Mouse (Mus musculus) adrenal gland, adult (tissue): Measurements from ENCODE around the gene Timp1.

Experiments used
- DNase-seq, 2 experiments: peaks; one replicate each; pipeline ENCODE4 v3.0.0; 2022 to 2023; ENCODE audit warnings: low spot score in 1 of 2; ENCODE audit not compliant: inconsistent age in 2 of 2

Gene Timp1

DNA sequence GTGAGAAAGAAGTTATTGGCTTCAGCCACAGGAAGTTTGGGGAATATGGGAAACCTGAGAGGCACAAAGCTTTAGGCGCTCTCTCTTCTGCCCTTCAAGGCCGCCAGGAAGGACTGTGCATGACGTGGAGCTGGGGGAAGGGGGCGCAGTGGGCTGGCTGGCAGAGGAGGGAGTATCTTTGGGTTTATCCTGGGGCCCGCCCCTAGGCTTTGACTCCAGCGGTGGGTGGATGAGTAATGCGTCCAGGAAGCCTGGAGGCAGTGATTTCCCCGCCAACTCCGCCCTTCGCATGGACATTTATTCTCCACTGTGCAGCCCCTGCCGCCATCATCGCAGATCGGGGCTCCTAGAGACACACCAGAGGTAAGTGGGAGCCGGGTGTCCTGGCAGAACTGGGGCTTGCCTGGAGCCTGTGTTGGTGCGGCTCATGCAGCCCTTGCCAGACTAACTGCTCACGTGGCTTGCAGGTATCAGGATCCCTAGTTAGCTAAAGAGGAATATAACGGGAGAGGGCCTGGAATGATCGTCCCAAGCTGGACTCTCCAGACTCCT, at the start of gene Timp1:
Gene Timp1 (plus strand): TSS at position 205 of the 552 bp plus-strand sequence.
- peak; percentile 84 to 88 for DNase-seq

DNA sequence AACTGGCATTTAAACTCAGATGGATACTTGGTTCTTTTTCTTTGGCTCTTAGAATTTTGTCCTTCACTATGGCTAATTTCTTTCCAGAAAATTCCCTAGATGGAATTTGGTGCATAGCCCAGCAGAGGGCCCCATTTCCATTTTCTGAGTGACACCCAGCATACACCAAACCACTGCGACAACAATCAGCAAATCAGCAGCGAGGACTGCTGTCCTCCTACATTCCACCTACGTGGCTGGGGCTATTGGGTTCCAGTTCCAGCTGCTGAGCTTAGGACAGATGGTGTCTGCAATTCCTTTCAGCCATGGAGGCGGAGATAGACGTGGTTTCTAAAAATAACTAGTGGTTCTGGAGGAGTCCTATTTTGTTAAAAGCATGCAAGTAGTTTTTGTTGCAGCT, 41.0 kb upstream of the Timp1 start:
- DNase-seq = peak; percentile 57 to 83

DNA sequence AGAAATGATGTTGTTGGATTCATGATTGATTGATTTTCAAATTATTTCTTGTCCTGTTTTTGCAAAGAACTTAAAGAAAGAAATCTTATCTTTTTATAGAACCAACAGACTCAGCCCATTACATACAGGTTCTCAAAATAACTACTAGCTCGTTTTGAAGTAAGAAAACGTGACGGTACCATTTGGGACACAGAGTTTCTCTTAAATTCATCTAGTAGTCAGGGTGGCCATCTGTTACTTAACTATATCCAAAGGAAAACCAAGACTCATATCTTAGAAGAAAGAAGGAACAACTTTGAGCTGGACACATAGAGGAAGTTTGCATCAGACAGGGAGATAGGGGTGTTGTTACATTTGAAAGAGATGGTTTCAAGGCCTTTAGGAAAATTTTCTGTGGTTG, 22.7 kb upstream of the Timp1 start:
- no peak for DNase-seq

DNA sequence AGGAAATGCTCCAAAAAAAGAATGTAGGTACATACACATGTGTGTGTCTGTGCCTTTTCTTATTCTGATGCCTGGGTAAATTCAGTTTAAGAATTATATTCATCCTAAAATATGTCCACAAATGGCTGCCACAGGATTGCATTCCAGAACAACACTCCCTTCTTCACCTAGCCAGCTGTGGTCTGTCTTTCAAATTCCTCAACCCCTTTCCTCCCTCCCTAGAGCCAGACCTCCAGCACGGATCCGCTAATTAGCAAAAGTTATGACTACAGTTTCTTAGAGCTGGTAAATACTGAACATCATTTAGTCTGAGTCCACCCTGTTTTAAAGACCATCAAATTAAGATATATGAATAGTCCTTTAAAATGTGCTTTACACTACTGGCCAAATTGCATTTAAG, 22.1 kb upstream of the Timp1 start:
- DNase-seq = no peak

DNA sequence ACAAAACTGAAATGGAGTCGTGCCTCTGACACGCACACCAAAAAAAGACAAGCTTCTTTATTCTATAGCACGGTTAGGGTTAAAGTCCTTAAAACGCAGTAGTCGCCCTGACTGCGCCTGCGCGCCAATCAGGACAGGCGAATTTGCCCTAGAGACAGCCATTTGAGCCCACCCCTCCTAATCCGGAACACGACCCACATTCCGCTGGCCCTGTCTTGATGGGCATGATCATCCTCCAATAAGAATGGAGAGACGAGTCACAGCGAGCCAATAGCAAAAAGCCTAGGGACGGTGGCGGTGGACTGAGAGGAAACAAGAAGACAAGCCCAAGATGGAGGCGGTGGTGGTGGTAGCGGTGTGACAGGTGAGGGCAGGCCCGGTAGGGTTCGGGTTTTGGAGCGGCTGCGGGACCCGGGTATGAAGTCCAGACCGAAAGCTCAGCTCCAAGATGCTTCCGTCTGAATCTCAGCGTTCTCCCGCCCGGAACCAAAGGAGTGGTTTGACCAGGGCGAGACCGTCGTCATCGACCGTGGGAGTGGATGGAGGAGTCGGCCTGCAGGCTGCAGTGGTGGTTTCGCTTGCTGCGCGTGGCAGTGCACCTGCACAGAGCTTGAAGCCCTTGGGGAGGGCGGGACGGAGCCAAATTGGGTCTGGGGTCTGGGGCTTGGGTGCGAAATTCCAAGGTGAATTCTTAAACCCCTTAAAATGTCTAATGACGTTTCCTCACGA, 21.5 kb upstream of the Timp1 start:
- peak; percentile 92 to 97 for DNase-seq

DNA sequence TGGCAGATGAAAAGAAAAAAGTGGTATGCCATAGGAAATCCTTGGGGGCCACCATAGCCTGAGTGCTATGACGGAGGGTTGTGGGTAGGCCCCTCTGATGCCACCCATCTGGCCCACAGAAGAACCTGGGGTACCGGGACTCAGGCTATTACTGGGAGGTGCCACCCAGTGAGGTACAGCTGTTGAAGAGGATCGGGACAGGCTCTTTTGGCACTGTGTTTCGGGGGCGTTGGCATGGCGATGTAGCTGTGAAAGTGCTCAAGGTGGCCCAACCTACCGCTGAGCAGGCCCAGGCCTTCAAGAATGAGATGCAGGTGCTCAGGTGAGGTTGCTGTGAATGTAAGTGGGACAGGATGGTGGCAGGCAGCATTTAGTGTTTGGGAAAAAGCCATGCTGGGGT, 16.2 kb upstream of the Timp1 start:
- no peak for DNase-seq

DNA sequence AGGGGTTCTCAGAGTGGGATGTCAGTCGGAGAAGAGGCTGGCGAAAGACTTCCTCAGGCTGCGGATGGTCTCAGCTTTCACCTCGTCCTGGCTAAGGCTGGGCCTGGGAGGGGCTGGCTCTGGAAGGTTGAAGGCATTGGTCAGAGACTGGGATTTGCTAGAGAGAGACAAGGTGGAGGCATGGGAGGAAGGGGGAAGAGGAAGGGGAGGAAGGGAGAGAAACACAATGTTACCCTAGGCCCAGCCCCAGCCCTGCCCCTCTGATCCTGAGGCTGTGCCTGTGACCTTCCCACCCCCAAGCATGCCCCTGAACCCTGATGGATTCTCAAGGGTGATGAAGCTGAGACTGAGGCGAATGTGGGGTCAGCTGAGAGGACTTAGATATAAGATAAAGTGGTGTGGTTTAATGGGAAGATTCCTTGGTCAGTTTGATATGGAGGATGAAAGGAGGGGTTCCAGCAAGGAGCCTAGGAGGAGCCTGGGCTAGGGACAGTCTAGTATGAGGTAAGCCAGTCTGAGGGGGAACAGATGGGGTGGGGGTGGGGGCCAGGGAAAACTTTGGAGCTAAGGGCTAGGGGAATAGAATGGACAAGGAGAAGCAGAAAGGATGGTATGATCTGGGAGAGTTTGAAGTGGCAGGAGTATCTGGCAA, 8.4 kb upstream of the Timp1 start:
- no peak for DNase-seq

DNA sequence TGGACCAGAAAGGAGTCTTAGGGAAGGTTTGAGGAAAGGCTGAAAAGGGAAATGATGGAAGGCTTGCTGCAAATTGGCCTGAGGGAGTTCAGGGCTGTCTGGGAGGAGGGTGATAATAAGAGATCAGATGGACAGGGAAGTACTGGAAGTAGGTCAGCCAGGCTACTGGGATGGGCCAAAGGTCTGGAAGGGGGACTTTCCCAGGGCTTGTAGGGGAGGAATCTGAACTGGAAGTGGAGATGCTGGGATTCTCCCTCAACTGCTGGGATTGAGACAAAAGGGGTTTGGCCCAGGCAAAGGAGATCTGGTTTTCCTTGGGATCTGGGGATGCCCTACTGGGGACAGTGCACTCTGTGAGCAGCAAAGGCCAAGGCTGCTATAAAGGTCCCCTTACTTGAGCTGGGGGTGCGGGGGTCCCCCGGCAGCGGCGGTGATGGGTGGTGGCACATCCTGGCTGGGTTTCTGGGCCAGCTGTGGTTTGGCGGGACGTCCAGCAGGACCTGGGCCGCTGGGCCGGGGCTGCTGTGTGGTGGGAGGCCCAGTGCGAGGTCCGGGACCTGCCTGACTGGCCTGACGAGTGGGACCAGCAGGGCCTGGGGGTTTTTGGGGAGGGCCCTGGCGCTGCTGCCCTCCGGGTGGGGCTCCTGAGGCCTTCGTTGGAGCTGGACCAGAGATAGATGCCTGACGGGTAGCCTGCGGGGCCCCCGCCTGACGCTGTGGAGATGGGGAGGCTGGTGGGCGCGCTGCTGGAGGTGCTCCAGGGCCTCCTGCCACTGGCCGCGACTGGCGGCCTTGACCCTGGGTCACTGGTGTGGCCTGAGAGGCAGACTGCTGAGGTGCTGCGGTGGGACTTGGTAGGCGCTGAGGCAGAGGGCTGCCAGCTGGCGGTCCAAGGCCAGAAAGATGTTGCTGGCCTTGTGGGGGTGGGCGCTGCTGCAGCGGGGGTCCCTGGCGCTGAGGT, 7.6 kb upstream of the Timp1 start:
- peak; percentile 40 to 64 for DNase-seq

DNA sequence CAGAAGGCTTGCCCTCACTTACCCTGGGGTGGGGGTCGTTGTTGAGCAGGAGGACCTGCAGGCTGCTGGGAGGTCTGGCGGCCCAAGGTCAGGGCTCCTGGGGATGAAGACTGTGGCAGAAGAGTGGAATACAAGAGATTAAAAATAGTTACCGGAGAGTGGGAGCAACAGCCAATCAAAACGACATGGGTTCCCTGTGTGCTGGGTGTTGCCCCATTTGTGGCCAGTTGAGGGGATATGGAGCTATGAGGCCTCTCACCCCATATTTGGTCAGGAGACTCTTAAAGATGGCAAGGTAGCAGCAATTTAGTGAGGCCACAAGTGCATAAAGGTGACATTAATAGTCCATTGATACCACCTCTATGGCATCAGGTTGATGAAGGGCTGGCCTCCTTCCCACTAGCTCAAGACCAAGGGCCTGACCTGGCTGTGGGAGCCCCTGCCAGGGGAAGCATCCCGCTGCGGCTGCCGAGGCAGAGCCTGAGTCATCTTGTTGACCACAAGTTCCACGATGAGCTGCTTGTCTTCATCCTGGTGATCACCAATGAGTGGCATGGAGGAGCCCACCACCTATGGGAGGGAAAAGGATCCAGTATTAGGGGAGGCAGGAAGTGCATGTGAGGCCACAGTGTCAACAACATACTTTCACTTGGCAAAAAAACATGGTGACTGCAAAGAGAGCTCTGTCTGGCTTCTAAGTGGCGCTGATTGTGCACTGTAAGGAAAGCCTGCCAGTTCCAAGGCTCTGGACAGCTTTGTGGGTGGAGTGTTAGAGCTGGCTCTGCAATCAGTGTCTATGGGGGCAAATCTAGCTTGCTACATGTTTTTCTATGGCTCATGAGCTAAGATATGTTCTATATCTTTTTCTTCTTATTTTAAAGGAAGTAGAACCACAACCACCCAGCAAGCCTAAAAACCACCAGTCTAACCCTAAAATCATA, 6.5 kb upstream of the Timp1 start:
- DNase-seq = peak in 1 of 2 experiments; percentile 56

DNA sequence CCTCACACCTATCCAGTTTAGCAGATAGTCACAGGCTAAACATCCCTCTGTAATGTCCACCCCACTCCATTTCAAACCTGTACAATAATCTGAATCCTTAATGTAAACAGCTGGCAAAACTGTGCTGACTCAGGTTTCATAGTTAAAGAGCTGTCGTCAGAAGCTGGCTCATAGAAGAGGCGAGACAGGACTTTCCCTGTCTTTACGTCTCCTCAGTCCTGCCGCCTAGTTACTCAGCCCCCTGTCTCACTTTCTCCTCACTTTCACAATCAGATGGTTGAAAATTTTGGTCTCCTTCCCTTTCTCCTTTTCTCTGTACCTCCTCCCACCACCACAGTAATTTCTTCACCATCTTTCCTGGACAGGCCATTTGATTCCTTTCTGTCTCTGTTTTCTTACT, 1.9 kb upstream of the Timp1 start:
- no peak for DNase-seq

DNA sequence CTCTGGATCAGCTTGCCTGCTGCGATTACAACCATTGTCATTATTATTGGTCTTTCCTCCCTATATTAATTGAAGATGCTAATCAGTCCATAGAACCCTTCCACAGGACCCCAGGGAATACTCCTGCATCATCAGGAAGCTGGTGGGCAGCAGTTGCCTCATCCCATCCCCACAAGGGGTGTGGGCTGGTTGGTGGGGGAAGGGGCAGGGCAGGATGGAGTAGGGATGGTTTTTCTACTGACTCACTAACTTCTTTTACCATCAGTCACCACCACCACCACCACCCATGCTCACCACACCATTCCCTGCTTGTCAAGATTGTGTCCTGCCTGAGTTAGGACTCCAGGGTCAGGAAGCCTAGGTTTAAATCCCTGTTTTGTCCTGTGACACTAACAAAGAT, 763 bp upstream of the Timp1 start:
- no peak for DNase-seq

DNA sequence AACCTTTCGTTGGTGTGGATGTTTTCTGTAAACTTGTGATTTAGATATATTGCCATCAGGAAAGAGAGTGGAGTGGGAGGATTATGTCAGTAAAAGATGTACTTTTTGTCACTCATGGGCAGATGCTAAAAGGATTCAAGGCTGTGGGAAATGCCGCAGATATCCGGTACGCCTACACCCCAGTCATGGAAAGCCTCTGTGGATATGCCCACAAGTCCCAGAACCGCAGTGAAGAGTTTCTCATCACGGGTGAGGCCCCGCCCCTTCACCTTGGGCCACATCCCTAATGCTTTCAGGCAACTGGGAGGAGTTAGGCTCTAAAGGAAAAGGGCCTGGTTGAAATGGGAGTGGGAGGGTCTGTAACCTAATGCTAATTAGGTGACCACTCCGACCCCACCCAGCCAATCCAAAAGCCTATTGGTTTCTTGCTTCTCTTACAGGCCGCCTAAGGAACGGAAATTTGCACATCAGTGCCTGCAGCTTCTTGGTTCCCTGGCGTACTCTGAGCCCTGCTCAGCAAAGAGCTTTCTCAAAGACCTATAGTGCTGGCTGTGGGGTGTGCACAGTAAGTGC, 3.0 kb downstream of the Timp1 start:
- DNase-seq = no peak

DNA sequence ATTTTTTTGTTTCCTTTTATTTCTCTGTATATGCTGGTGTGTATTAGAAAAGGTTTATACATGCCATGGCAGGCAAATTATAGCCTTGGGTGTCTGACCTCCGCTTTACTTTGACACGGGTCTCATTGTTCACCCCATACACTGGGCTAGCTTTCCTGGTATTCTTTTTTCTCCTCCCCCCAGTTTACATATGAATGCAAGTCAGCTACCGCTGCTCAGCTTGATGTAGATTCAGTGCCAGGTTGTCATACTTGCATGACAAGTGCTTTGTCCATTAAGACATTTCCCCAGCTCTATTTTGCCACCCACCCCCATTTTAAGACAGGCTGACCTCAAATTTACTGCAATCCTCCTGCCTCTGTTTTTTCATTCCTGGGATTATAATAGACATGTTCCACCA, 5.3 kb downstream of the Timp1 start:
- DNase-seq = no peak

DNA sequence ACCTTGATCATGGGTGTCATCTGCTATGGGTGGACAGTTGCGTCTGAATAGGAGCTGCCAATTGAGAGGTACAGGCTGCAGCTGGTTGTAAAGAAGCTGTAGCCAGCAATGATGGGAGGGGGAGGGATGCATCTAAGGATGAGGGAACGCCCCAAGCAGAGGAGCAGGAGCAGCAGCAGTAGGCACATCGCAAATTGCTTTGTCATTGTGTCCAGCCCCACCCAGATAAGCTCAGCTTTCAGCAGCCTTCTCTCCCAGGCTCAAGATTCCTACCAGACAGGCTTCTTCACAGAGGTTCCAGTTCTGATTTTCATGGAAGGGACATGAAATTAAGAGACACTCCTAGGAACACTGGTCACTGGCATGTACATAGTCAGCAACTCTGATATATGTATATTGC, 40.1 kb downstream of the Timp1 start:
- peak in 1 of 2 experiments; percentile 15 for DNase-seq

DNA sequence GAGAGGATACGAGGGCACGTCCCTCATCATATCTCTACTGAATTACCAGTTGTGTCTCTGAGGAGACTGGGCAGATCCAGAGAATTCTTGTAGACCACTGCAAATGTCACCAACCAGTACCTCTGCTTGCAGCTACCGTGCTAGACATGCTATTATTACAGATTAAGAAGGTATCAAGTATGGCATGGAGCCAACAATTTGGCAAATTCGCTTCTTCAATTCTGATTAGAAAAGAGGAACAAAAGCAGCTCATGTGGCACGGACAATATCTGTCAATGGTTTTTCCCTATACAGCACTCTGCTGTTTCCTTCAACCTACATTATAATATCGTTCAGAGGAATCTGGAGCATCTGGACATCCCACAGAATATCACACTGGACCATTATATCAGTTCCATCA, 43.8 kb downstream of the Timp1 start:
- DNase-seq = no peak

DNA sequence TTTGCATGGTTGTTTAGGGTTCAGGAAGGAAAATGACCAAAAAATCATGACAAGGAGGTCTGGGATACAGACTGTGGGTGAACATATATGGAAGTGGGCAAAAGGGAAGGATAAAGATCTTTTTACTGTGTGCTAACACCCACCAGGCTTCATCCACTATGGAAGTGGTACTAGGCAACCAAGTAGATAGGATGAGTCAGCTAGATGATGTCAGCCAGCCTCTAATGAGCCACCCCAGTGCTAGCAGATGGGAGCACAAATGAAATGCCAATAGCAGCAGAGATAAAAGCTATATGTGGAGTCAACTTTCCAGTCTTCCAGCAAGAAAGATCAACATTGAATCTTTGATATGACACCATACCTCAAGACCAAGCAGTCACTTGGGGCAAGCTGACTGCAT, 45.1 kb downstream of the Timp1 start:
- peak in 1 of 2 experiments; percentile 18 for DNase-seq

DNA sequence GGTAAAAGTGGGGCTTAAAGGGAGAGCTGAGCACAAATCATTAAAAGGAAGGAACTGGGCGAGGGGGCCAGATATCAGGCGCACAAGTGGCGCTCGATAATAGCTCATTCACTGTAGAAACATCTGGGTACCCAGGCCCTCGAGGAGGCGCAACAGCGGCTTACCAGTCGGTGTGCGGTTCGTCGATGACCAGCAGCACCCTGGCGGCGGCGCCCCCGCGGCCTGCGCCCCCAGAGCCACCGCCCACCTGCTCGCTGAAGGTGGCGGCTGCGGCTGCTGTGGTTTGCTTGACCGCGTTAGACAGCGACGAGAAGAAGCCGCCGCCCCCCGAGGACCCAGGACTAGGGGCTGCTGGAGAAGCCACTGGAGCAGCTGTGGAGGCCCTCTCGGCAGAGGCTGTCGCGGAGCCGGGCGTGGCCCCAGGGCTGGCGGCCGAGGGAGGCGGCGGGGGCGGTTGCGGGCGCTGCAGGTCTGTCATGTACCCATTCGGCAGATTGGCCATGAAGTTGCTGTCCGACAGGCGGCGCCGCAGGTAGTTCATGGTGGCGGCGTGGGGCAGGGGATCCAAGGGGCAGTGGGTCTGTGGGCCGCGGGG, 50.4 kb downstream of the Timp1 start:
- peak in 1 of 2 experiments; percentile 28 for DNase-seq

DNA sequence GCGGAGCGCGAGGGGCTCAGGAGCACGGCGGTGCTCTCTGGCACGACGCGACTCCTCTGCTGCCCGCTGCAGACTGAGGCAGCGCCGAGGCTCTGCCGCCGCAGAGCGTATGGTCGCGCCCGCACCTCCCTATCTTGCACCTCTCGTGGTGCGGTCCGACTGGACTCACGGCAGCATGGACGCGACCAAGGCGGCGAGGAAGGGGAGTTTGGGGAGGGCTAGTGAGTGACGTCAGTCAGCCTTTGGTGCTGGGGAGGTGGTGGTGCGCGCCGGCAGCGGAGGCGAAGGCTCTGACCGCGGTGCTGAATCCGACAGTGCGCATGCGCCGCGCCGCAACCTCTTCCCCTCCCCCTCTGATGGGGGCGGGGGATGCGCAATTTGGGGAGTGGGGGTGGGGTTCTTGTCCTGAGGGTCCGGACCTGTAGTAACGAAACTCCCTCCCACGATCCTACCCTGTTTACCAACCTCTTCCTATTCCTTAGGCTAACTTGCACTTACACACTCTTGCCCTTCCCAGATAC, 50.9 kb downstream of the Timp1 start, which contains the start of gene Syn1:
Gene Syn1 (minus strand): TSS at position 161 of the 521 bp plus-strand sequence.
- peak; percentile 87 to 90 for DNase-seq

DNA sequence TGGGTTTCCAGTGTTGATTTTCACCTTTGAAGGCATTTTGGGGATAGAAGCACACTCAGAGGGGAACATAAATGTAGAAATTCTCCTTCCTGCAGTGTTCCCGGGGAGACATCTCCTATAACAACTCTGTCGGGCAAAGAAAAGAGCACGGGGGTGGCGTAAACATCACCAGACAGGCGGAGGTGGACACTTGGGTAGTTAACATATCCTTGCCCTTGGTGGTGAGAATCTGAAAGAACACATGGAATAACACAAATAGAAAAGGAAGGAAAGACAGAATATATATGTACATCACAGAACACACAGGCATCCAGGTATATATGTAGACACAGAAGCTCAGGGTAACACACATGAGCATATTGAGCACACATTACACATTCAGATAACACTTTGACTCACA, 51.4 kb downstream of the Timp1 start:
- DNase-seq = no peak
